Mouse (Mus musculus): ENCODE data around the gene Fam69a.

Gene Fam69a

GRCm38 (mm10) chr5:107863971-107864370 lies 122.9 kb downstream of the Fam69a start:
- no peak for DNase-seq (ENCODE audit: low spot score in 2 of 2)

DNA sequence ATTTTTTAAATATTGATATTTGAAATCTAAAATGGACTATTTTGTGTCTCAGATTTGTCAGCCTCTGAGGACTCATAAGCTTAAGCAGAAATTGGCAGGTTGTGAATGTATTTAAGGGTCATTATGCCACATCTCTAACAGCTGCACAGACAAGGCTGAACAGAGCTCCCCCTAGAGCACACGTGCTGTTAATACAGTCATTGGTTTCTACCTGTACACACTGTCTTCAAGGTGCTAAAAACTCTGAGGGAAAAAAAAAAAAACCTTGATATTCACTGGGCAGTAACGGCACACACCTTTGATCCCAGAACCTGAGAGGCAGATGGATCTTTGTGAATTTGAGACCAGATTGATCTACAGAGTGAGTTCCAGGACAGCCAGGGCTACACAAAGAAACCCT lies 127.9 kb downstream of the Fam69a start:
- DNase-seq (ENCODE audit: low spot score in 2 of 2): no peak
